Mouse (Mus musculus): ENCODE measurements at regions not wholly inside any gene's neighbourhood (a gene's known extent, or its start where the extent isn't known, plus 50 kb on each side); places are given as distances from the start of the nearest gene placed in this dataset.

DNA sequence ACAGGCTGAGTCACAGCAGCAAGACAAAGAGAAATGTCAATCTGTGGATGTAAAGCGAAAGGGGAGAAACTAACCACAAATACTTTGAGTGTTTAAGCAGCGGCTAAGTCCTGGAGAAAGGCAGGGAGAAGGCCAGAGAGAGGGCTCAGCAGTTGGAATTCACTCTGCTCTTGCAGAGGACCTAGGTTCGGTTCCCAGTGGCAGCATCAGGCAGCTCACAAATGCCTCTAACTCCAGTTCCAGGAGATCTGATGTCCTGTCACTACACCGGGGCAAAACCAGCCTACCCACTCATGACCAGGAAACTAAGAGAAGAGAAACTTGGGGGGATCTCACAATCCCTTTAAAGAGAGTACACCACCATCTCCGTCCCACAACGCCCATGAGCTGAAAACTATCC is 188.2 kb downstream of the 3100002H09Rik start:
- Histone ChIP-seq H3K9me3 (ENCODE audit: control insufficient read depth) (no peaks in the 10 kb centered on the region), H3K4me3 (ENCODE audit: low read depth, low read length) (no peak overlapping the region), H3K36me3 (ENCODE audit: control insufficient read depth, insufficient read depth) (no peaks in the 10 kb centered on the region), H3K9ac (ENCODE audit: low read depth, low read length) (no peak overlapping the region), H3K27me3 (replicated peaks; ENCODE audit: control insufficient read depth, insufficient read depth, low read length) (no peaks in the 10 kb centered on the region), H3K4me1 (replicated peaks; ENCODE audit: control insufficient read depth, insufficient read depth, low read length) (no peaks in the 10 kb centered on the region), H3K4me2 (replicated peaks; ENCODE audit: low read depth) (no peak overlapping the region), H3K27ac (ENCODE audit: low read depth, low read length) (no peak overlapping the region)
- TF ChIP-seq CTCF (IDR thresholded peaks at IDR 0.05; ENCODE audit: low read depth): no peak
- no peak for ATAC-seq
- 85% methylated on average over 6 of the region's 6 CpGs for WGBS

GRCm38 (mm10) chr4:124418431-124418830 is 192.2 kb downstream of the 3100002H09Rik start:
- H3K9ac ChIP-seq (ENCODE audit: low read depth, low read length): no peak overlapping the region
- H3K27me3 ChIP-seq (replicated peaks; ENCODE audit: control insufficient read depth, insufficient read depth, low read length): no peaks in the 10 kb centered on the region
- H3K4me2 ChIP-seq (replicated peaks; ENCODE audit: low read depth): no peak overlapping the region
- H3K4me3 ChIP-seq (ENCODE audit: low read depth, low read length): no peak overlapping the region
- no peaks in the 10 kb centered on the region for H3K36me3 ChIP-seq (ENCODE audit: control insufficient read depth, insufficient read depth)
- no peak overlapping the region for H3K27ac ChIP-seq (ENCODE audit: low read depth, low read length)
- no peak for TF ChIP-seq CTCF (IDR thresholded peaks at IDR 0.05; ENCODE audit: low read depth)
- H3K9me3 ChIP-seq (ENCODE audit: control insufficient read depth): no peaks in the 10 kb centered on the region
- WGBS: 28% methylated on average over 8 of the region's 8 CpGs
- no peaks in the 10 kb centered on the region for H3K4me1 ChIP-seq (replicated peaks; ENCODE audit: control insufficient read depth, insufficient read depth, low read length)
- no peak for ATAC-seq

DNA sequence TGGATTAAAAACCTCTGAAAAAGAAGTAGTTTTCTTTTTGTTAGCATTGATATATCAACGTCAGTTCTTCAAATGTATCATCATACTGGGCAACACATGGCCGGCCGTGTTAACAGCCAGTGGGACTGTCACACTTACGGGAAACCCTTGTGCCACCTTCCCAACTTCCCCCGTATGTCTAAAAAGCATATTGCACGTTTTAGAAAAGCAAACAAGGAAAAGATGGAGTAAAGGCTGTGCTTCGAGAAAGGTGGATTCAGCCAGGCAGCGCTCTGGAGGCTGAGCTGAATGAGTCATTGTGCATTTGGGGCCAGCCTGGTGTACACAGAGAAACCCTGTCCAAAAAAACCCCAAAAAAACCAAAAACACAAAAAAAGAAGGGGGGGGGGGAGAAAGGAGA is 193.4 kb downstream of the 3100002H09Rik start:
- TF ChIP-seq CTCF (IDR thresholded peaks at IDR 0.05; ENCODE audit: low read depth): no peak

DNA sequence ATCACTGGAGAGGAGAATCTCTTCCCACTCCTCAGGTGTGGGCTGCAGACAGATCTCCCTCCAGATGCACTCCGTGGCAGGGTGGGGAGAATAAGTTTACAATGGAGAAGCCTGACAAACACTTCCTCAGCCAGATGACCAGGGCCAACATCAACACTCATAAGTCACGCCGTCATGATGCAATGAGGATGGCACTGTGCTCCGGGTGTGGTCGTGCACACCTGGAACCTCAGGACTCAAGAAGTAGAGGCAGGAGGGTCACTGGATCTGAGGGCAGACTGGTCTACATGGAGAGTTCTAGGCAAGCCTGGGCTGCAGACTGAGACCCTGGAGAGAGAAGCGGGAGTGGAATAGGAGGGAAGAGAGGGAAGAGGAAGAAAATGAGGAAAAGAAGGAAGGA is 194.3 kb downstream of the 3100002H09Rik start:
- H3K4me2 ChIP-seq (replicated peaks; ENCODE audit: low read depth): no peak overlapping the region
- H3K9ac ChIP-seq (ENCODE audit: low read depth, low read length): no peak overlapping the region
- whole genome bisulfite sequencing: 75% methylated on average over 6 of the region's 6 CpGs
- H3K27me3 ChIP-seq (replicated peaks; ENCODE audit: control insufficient read depth, insufficient read depth, low read length): no peaks in the 10 kb centered on the region
- ATAC-seq: no peak
- no peak overlapping the region for H3K4me3 ChIP-seq (ENCODE audit: low read depth, low read length)
- no peak for TF ChIP-seq CTCF (IDR thresholded peaks at IDR 0.05; ENCODE audit: low read depth)
- no peaks in the 10 kb centered on the region for H3K36me3 ChIP-seq (ENCODE audit: control insufficient read depth, insufficient read depth)
- H3K4me1 ChIP-seq (replicated peaks; ENCODE audit: control insufficient read depth, insufficient read depth, low read length): no peaks in the 10 kb centered on the region
- H3K9me3 ChIP-seq (ENCODE audit: control insufficient read depth): no peaks in the 10 kb centered on the region
- no peak overlapping the region for H3K27ac ChIP-seq (ENCODE audit: low read depth, low read length)

More for the DNA sequence above, 193.4 kb downstream of the 3100002H09Rik start:
- no peak overlapping the region for H3K27ac ChIP-seq (ENCODE audit: low read depth, low read length)
- H3K4me3 ChIP-seq (ENCODE audit: low read depth, low read length): no peak overlapping the region
- H3K9ac ChIP-seq (ENCODE audit: low read depth, low read length): no peak overlapping the region
- H3K9me3 ChIP-seq (ENCODE audit: control insufficient read depth): no peaks in the 10 kb centered on the region
- 79% methylated on average over 8 of the region's 8 CpGs for WGBS
- H3K4me1 ChIP-seq (replicated peaks; ENCODE audit: control insufficient read depth, insufficient read depth, low read length): no peaks in the 10 kb centered on the region
- H3K4me2 ChIP-seq (replicated peaks; ENCODE audit: low read depth): no peak overlapping the region
- no peak for ATAC-seq
- no peaks in the 10 kb centered on the region for H3K27me3 ChIP-seq (replicated peaks; ENCODE audit: control insufficient read depth, insufficient read depth, low read length)
- no peaks in the 10 kb centered on the region for H3K36me3 ChIP-seq (ENCODE audit: control insufficient read depth, insufficient read depth)

DNA sequence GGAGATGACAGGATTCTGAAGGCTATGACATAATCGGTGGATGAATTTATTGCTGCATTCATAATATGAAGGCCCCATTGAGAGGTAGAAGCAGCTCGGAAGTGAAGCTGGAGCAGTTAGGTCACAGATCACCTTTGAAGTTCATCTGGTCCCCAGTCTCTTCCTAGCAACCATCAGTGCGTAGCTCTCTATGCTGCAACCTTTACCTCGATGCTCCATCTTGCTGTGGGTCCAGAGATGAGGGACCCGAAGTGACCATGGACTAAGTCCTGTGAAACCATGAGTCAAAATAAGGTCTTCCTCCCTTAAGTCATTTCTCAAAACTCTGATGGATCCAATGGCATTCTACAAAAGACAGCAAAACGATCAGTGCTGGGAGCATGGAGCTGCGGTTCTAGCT is 196.2 kb downstream of the 3100002H09Rik start:
- H3K9me3 ChIP-seq (ENCODE audit: control insufficient read depth): no peaks in the 10 kb centered on the region
- no peak overlapping the region for H3K4me3 ChIP-seq (ENCODE audit: low read depth, low read length)
- H3K27ac ChIP-seq (ENCODE audit: low read depth, low read length): no peak overlapping the region
- H3K27me3 ChIP-seq (replicated peaks; ENCODE audit: control insufficient read depth, insufficient read depth, low read length): no peaks in the 10 kb centered on the region
- no peaks in the 10 kb centered on the region for H3K36me3 ChIP-seq (ENCODE audit: control insufficient read depth, insufficient read depth)
- TF ChIP-seq CTCF (IDR thresholded peaks at IDR 0.05; ENCODE audit: low read depth): no peak
- H3K9ac ChIP-seq (ENCODE audit: low read depth, low read length): no peak overlapping the region
- H3K4me1 ChIP-seq (replicated peaks; ENCODE audit: control insufficient read depth, insufficient read depth, low read length): no peaks in the 10 kb centered on the region
- 86% methylated on average over 7 of the region's 7 CpGs for WGBS
- H3K4me2 ChIP-seq (replicated peaks; ENCODE audit: low read depth): no peak overlapping the region
- ATAC-seq: no peak

DNA sequence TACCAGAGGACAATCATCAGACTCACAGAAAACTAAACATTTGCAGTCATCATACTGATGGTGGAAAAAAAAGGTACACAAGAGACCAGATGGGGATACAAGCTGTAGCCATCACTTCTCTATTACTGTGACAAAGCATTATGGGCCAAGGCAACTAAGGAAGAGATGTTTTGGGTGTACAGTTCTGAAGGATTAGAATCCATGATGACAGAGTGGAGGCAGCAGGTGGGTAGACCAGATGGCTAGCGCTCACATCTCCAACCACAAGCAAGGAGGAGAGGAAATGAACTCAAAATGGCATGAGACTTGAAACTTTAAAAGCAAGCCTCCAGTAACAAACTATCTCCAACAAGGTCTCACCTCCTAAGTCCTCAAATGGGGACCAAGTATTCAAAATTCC is 201.3 kb downstream of the 3100002H09Rik start:
- no peak for ATAC-seq
- 100% methylated on average over 1 of the region's 1 CpGs for WGBS

DNA sequence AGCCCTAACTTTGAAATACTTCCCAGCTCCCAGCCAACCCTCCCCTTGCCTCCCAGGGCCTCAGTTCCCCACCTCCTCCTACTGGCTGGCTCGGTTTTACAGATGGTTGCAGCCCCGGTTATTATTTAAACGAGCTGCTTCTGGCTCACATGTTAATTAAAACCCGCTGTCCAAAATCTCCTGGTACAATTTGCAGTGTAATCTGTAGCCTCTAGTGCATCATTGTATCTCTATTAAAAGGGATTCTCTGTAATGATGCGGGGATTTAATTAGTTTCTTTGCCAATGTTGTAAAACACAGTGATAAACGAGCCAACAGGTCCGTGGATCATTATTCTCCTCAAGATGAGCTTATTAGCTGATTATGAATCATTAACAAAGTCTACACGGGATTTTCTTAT is 208.5 kb downstream of the 3100002H09Rik start:
- ATAC-seq: no peak
- Histone ChIP-seq H3K9me3 (ENCODE audit: control insufficient read depth) (no peaks in the 10 kb centered on the region), H3K4me2 (replicated peaks; ENCODE audit: low read depth) (no peak overlapping the region), H3K4me3 (ENCODE audit: low read depth, low read length) (no peak overlapping the region), H3K36me3 (ENCODE audit: control insufficient read depth, insufficient read depth) (no peaks in the 10 kb centered on the region), H3K27me3 (replicated peaks; ENCODE audit: control insufficient read depth, insufficient read depth, low read length) (no peaks in the 10 kb centered on the region), H3K9ac (ENCODE audit: low read depth, low read length) (no peak overlapping the region), H3K4me1 (replicated peaks; ENCODE audit: control insufficient read depth, insufficient read depth, low read length) (no peaks in the 10 kb centered on the region), H3K27ac (ENCODE audit: low read depth, low read length) (no peak overlapping the region)
- no peak for TF ChIP-seq CTCF (IDR thresholded peaks at IDR 0.05; ENCODE audit: low read depth)
- 53% methylated on average over 8 of the region's 8 CpGs for WGBS

More for the DNA sequence above, 201.3 kb downstream of the 3100002H09Rik start:
- no peaks in the 10 kb centered on the region for H3K4me1 ChIP-seq (replicated peaks; ENCODE audit: control insufficient read depth, insufficient read depth, low read length)
- no peak overlapping the region for H3K4me3 ChIP-seq (ENCODE audit: low read depth, low read length)
- no peaks in the 10 kb centered on the region for H3K36me3 ChIP-seq (ENCODE audit: control insufficient read depth, insufficient read depth)
- no peaks in the 10 kb centered on the region for H3K27me3 ChIP-seq (replicated peaks; ENCODE audit: control insufficient read depth, insufficient read depth, low read length)
- H3K27ac ChIP-seq (ENCODE audit: low read depth, low read length): no peak overlapping the region
- H3K4me2 ChIP-seq (replicated peaks; ENCODE audit: low read depth): no peak overlapping the region
- no peak overlapping the region for H3K9ac ChIP-seq (ENCODE audit: low read depth, low read length)
- no peaks in the 10 kb centered on the region for H3K9me3 ChIP-seq (ENCODE audit: control insufficient read depth)
- no peak for TF ChIP-seq CTCF (IDR thresholded peaks at IDR 0.05; ENCODE audit: low read depth)

Data from intestine, postnatal 0 days (tissue).